Mouse (Mus musculus): ENCODE data around the gene Cyp2c70.
A peak's percentile ranks its signal among the peaks of the same experiment; 100 is the strongest.
"Not testable (repeated sequence)": the region's sequence is repeated elsewhere in the genome, so short reads cannot be mapped to it uniquely, and the experiment has no call there.

Cyp2c70 gene

GRCm38 (mm10) chr19:40187160-40187559, at the start of gene Cyp2c70:
Gene Cyp2c70 (minus strand): TSS chr19:40187333.
- no peak for DNase-seq

- no peak for DNase-seq
Observed at GRCm38 (mm10) chr19:40232560-40232959, 45.4 kb upstream of the Cyp2c70 start.

GRCm38 (mm10) chr19:40231825-40232541, 44.9 kb upstream of the Cyp2c70 start:
- no peak for DNase-seq

GRCm38 (mm10) chr19:40231074-40231738, 44.1 kb upstream of the Cyp2c70 start:
- no peak for DNase-seq

- DNase-seq, result no peak
Observed at GRCm38 (mm10) chr19:40226516-40227151, 39.5 kb upstream of the Cyp2c70 start.

GRCm38 (mm10) chr19:40225761-40226110, 38.6 kb upstream of the Cyp2c70 start:
- DNase-seq, result peak; percentile 8

GRCm38 (mm10) chr19:40225102-40225760, 38.1 kb upstream of the Cyp2c70 start:
- DNase-seq, result peak; percentile 92

GRCm38 (mm10) chr19:40222307-40222706, 35.2 kb upstream of the Cyp2c70 start:
- DNase-seq, result not testable (repeated sequence)

- DNase-seq, result no peak
Observed at GRCm38 (mm10) chr19:40220878-40221277, 33.7 kb upstream of the Cyp2c70 start.

GRCm38 (mm10) chr19:40202947-40203346, 15.8 kb upstream of the Cyp2c70 start:
- DNase-seq, result not testable (repeated sequence)

- no peak for DNase-seq
Observed at GRCm38 (mm10) chr19:40190596-40190995, 3.5 kb upstream of the Cyp2c70 start.

- DNase-seq, result no peak
Observed at GRCm38 (mm10) chr19:40183600-40183999, 3.5 kb downstream of the Cyp2c70 start.

- DNase-seq, result no peak
Observed at GRCm38 (mm10) chr19:40178311-40178710, 8.8 kb downstream of the Cyp2c70 start.

GRCm38 (mm10) chr19:40168391-40168790, 18.7 kb downstream of the Cyp2c70 start:
- not testable (repeated sequence) for DNase-seq

GRCm38 (mm10) chr19:40126996-40127395, 60.1 kb downstream of the Cyp2c70 start:
- DNase-seq, result not testable (repeated sequence)

- not testable (repeated sequence) for DNase-seq
Observed at GRCm38 (mm10) chr19:40125165-40125564, 62.0 kb downstream of the Cyp2c70 start.

- DNase-seq, result not testable (repeated sequence)
Observed at GRCm38 (mm10) chr19:40119624-40120023, 67.5 kb downstream of the Cyp2c70 start.

Measured in right cerebral cortex, postnatal 4 days (tissue).